Mouse (Mus musculus) heart, adult 2 months (tissue): Measurements from ENCODE around the gene Iqcj. TPM values are rescaled to one million over a fixed set of nuclear protein-coding genes. Genes with fewer than 3 reads are reported as not detected.

Experiments used
- DNase-seq, 2 experiments: peaks; one replicate each; pipeline ENCODE4 v3.0.0; 2021
- H3K27ac ChIP-seq: fragments of 200-600 bp; 2 replicates; pipeline ENCODE4 v1.8.1; 2022
- H3K27me3 ChIP-seq: fragments of 200-500 bp; 2 replicates; pipeline ENCODE4 v1.6.1; 2012; ENCODE audit warnings: mild to moderate bottlenecking, low read length, inconsistent platforms, mixed read lengths; ENCODE audit not compliant: control insufficient read depth, insufficient read depth
- H3K36me3 ChIP-seq: fragments of 200-500 bp; 2 replicates; pipeline ENCODE4 v1.6.1; 2012; ENCODE audit warnings: low read length, inconsistent platforms; ENCODE audit not compliant: control insufficient read depth, insufficient read depth
- H3K4me1 ChIP-seq: fragments of 200-500 bp; 2 replicates; pipeline ENCODE4 v1.6.1; 2011; ENCODE audit warnings: low read length; ENCODE audit not compliant: control insufficient read depth, insufficient read depth
- H3K4me3 ChIP-seq: fragments of 200-600 bp; 2 replicates; pipeline ENCODE4 v1.8.1; 2022
- H3K79me2 ChIP-seq: fragments of 200-500 bp; replicated peaks from 2 replicates; pipeline ENCODE4 v1.6.1; 2012; ENCODE audit warnings: mild to moderate bottlenecking, inconsistent platforms, low read length, moderate library complexity, mixed read lengths; ENCODE audit not compliant: control insufficient read depth, insufficient read depth
- H3K9ac ChIP-seq: fragments of 200-500 bp; 2 replicates; pipeline ENCODE4 v1.6.1; 2012; ENCODE audit warnings: low read depth, mild to moderate bottlenecking, control low read depth, inconsistent platforms, low read length, mixed read lengths
- CTCF ChIP-seq: fragments of 200-600 bp; IDR thresholded peaks from 2 replicates; pipeline ENCODE4 v1.8.1; 2022; ENCODE audit warnings: antibody characterized with exemption, mild to moderate bottlenecking, moderate library complexity
- EP300 ChIP-seq: fragments of 200-500 bp; IDR thresholded peaks from 2 replicates; pipeline ENCODE4 v1.6.1; 2011; ENCODE audit warnings: low read depth, low read length, control low read depth; ENCODE audit not compliant: insufficient read depth
- POLR2A ChIP-seq: fragments of 200-500 bp; IDR thresholded peaks from 2 replicates; pipeline ENCODE4 v1.6.1; 2011; ENCODE audit warnings: mild to moderate bottlenecking, low read depth, low read length, control low read depth; ENCODE audit not compliant: insufficient read depth
- WGBS: fragments of 180-500 bp; shearing (Covaris S2); methylation state at CpG from one replicate; pipeline ENCODE4 v1.1.7; 2018; 5-methylcytosine and 5-hydroxymethylcytosine counted together
- intact Hi-C: fragments of 180-260 bp; cut with DNase I; formaldehyde crosslinking; loops from one replicate; pipeline ENCODE4 v1.15.1; 2025
- polyA plus RNA-seq: library from polyadenylated mRNA; depleted of rRNA; stranded (reverse); fragments of >200 nt; gene quantifications from 2 replicates; pipeline ENCODE4 v1.2.3, GENCODE M21; 2012
- total RNA-seq, 2 experiments: library from RNA; stranded (reverse); gene quantifications; 2 replicates each; pipeline ENCODE4 v1.2.3; 2021

Iqcj gene
- total and polyA plus RNA-seq, 3 experiments, result not detected

DNA sequence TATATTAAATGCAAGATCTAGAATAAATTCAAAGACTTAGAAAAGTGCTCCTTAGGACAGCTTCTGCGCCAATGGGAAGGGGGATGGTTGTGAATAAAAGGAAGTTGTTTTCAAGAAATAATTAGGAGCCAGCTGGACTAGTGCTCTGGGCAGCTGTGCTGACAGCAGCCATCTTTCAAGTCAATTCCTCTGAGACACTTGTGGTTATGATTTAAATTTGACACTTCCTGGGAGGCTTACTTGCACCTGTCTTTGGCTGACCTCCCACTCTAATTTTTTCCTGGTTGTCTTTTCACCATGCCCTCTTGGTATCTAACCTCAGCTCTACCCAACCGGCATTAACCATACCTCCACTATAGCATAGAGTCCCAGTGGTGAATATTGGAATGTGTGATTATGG, 55.0 kb downstream of the Iqcj start:
- H3K27ac ChIP-seq, result no peak overlapping the region
- H3K4me1 ChIP-seq, result no peaks in the 10 kb centered on the region
- TF ChIP-seq CTCF, result no peak
- no peak overlapping the region for H3K9ac ChIP-seq
- no peak overlapping the region for H3K4me3 ChIP-seq
- H3K79me2 ChIP-seq, result no peaks in the 10 kb centered on the region
- H3K27me3 ChIP-seq, result no peaks in the 10 kb centered on the region
- DNase-seq, result no peak
- whole genome bisulfite sequencing, result 68% methylated on average over 2 of the region's 2 CpGs
- H3K36me3 ChIP-seq, result no peaks in the 10 kb centered on the region
- intact Hi-C loops, result no loop called here

DNA sequence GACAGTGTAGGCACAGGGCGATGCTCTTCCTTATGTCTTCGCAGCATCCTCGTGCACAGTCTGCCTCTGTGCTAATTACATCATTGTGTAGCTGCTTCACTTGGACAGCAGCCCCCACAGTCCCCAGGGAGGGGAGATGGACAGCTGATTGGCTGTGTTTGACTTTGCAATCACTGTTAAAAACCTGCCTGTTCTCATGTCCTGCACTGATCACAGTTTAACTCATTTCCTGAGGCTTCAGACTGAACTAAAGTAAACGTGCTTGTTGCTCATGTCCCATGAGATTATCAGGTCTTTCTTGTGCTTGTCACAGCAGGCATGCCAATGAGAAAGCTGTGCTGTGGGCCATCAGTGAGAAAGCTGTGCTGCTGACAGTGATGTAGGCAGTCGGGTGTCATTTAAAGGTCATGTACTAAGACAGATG, 60.5 kb downstream of the Iqcj start:
- Histone ChIP-seq H3K4me1 (no peaks in the 10 kb centered on the region), H3K27me3 (no peaks in the 10 kb centered on the region), H3K79me2 (no peaks in the 10 kb centered on the region), H3K9ac (no peak overlapping the region), H3K27ac (no peak overlapping the region), H3K4me3 (no peak overlapping the region), H3K36me3 (no peaks in the 10 kb centered on the region)
- TF ChIP-seq POLR2A (no peak), CTCF (no peak), EP300 (no peak)
- 21% methylated on average over 5 of the region's 5 CpGs for WGBS
- intact Hi-C loops, result no loop called here
- no peak for DNase-seq

DNA sequence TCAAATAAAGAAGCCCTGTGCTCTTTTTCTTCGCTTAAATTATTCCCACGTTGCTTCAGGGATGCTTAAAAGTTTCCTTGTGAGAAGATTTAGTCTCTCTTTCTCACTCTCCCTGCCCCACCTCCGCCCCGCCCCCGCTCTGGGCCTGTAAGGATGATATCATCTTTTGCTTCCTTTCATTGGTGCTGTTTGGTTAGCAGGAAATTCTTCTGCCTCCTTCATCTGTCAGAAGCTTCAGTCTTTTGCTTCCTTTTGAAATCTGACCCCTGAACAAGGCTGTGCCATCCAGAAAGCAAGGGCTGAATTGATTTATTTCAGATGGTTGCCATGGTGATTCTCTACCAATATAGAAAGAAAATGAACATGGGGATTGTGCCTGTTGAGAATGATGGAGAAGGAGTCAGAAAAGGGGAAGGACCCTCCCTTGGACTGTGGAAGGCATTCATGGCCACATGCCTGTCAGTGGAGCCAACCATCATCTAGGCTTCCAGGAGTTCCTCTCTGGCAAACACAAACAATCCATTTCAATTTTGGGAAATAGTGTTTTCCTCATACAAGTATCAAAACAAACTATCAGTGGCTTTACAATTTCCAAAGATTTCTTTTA, 62.5 kb downstream of the Iqcj start:
- H3K36me3 ChIP-seq, result no peaks in the 10 kb centered on the region
- H3K27ac ChIP-seq, result no peak overlapping the region
- no peak overlapping the region for H3K9ac ChIP-seq
- H3K4me1 ChIP-seq, result no peaks in the 10 kb centered on the region
- intact Hi-C loops, result no loop called here
- 32% methylated on average over 5 of the region's 5 CpGs for WGBS
- no peak for DNase-seq
- H3K27me3 ChIP-seq, result no peaks in the 10 kb centered on the region
- H3K79me2 ChIP-seq, result no peaks in the 10 kb centered on the region
- no peak overlapping the region for H3K4me3 ChIP-seq
- TF ChIP-seq CTCF (no peak), EP300 (no peak), POLR2A (no peak)

DNA sequence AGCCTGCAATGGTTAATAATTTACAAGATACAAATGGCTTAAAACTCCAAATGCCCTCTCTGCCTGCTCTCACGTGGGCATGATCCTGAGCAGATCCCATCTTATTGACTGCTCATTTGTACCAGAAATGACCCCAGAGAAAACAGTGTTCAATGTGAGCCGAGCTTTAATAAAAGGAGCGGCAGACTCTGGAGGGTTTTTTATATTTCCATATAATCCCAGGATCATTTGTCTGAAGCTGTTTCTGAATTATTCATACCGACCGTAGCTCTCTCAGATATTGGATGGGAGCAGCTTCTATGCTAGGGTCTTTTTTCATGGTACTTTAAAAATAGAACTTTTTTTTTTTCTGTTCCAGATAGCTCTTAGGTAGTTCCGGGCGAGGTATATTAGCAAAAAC, 67.7 kb downstream of the Iqcj start:
- intact Hi-C loops, result no loop called here
- Histone ChIP-seq H3K9ac (no peak overlapping the region), H3K27ac (no peak overlapping the region), H3K4me1 (no peaks in the 10 kb centered on the region), H3K79me2 (no peaks in the 10 kb centered on the region), H3K4me3 (no peak overlapping the region), H3K36me3 (no peaks in the 10 kb centered on the region), H3K27me3 (no peaks in the 10 kb centered on the region)
- TF ChIP-seq POLR2A (no peak), EP300 (no peak)
- DNase-seq, result no peak
- WGBS, result 70% methylated on average over 7 of the region's 7 CpGs

DNA sequence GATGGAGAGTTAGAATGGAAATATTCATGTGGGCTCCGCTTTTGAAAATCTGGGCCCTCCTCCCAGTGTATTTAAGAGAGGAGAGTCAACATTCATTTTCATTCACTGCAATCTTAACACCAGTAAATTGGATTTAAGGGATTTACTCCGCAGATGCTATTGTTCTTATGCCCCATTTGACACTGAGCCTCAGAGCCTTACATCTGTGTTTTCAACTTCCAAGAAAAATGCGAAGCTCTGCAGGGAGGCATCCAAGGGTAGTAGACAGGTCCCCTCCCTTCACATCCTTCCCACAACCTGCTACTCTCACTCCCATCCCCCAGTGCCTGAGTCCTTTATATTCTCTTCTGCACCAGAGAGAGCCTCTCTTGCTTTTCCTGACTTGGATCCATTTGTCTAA, 68.1 kb downstream of the Iqcj start:
- no peak for TF ChIP-seq CTCF
- TF ChIP-seq EP300, result no peak
- no peak for TF ChIP-seq POLR2A
- H3K27me3 ChIP-seq, result no peaks in the 10 kb centered on the region
- no peaks in the 10 kb centered on the region for H3K4me1 ChIP-seq
- H3K27ac ChIP-seq, result no peak overlapping the region
- no peaks in the 10 kb centered on the region for H3K36me3 ChIP-seq
- no peak overlapping the region for H3K9ac ChIP-seq
- 45% methylated on average over 3 of the region's 3 CpGs for WGBS
- intact Hi-C loops, result no loop called here
- DNase-seq, result no peak
- H3K79me2 ChIP-seq, result no peaks in the 10 kb centered on the region
- no peak overlapping the region for H3K4me3 ChIP-seq

DNA sequence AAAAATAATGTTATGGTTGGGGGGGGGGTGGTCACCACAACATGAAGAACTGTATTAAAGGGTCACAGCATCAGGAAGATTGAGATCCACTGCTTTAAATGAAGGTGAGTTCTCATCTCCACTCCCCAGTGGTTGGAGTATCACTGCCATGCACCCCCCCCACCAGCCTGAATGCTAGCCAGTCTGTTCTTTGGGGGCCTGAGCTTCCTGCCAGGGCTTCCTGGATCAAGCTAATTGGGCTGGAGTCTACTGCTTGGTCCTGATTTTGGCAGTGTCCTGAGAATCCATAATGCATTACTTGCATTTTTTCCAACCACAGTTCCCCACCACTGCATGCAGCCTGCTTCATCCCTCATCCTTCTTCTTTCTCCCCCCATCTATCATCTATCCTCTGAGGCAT, 68.7 kb downstream of the Iqcj start:
- Histone ChIP-seq H3K27ac (no peak overlapping the region), H3K27me3 (no peaks in the 10 kb centered on the region), H3K9ac (no peak overlapping the region), H3K4me3 (no peak overlapping the region), H3K36me3 (no peaks in the 10 kb centered on the region), H3K4me1 (no peaks in the 10 kb centered on the region), H3K79me2 (no peaks in the 10 kb centered on the region)
- intact Hi-C loops, result no loop called here
- TF ChIP-seq POLR2A (no peak), EP300 (no peak), CTCF (no peak)
- no peak for DNase-seq
